In the genomic region with DNA sequence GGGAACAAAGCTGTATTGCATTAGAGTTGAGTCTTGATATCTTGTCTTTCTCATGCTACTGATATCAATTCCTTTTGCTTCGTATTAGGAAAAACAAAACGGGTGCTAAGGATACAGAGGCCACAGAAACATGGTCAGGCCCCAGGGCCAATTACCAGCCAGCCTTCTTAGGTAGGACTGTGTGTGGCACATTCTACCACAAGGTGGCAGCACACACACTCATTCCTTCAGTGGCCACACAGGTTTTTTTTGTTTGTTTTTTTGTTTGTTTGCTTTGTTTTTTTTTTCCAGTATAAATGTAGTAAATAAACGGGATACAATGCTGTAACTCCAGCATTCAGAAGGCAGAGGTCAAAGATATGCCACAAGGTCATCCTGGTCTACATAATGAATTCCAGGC, we compare ENCODE assay signal across 8 mouse cellular contexts. TPM values are rescaled to one million over a fixed set of nuclear protein-coding genes. Genes with fewer than 3 reads are reported as not detected.
DNase-seq lines count a peak whose midpoint lies in the region; ATAC-seq and TF ChIP-seq lines count a peak whose summit lies in the region.

No protein-coding gene starts in this region.

- no peak overlapping the region for H3K4me3 ChIP-seq in thymus, adult 2 months (ENCODE audit: control insufficient read depth, insufficient read depth, low read length)
- H3K4me3 ChIP-seq in hindbrain, embryonic 15.5 days: no peak overlapping the region
- H3K4me3 ChIP-seq in spleen, adult 2 months (ENCODE audit: extremely low read depth, insufficient read depth, insufficient read length): no peak overlapping the region

- H3K4me2 ChIP-seq in hindbrain, embryonic 15.5 days: no peak overlapping the region

- ATAC-seq in frontal cortex, adult (ENCODE audit: low TSS enrichment): no peak
- peak; percentile 57; the same call in 1 of the 2 replicates for ATAC-seq in hindbrain, embryonic 15.5 days (ENCODE audit: low FRiP score, low read depth)

- no peak for TF ChIP-seq POLR2A in thymus, adult 2 months (IDR thresholded peaks at IDR 0.05; ENCODE audit: control insufficient read depth, extremely low read depth, insufficient read depth, low read length, poor library complexity)
- TF ChIP-seq POLR2A in spleen, adult 2 months (IDR thresholded peaks at IDR 0.05; ENCODE audit: low read depth, low read length): no peak

- no peak for TF ChIP-seq CTCF in thymus, adult 2 months (IDR thresholded peaks at IDR 0.05; ENCODE audit: borderline replicate concordance, control insufficient read depth, extremely low read depth, insufficient read depth, low read length, poor library complexity)
- peak; percentile 60; the same call in 1 of the 2 replicates for TF ChIP-seq CTCF in spleen, adult 2 months (IDR thresholded peaks at IDR 0.05; ENCODE audit: extremely low read depth, insufficient read depth, insufficient read length, insufficient replicate concordance)

- no peaks in the 10 kb centered on the region for H3K36me3 ChIP-seq in thymus, adult 2 months (ENCODE audit: control insufficient read depth, insufficient read depth, low read length)
- no peaks in the 10 kb centered on the region for H3K36me3 ChIP-seq in hindbrain, embryonic 15.5 days
- no peaks in the 10 kb centered on the region for H3K36me3 ChIP-seq in spleen, adult 2 months (ENCODE audit: control insufficient read depth, insufficient read depth, low read length)

- H3K9ac ChIP-seq in hindbrain, embryonic 15.5 days: no peak overlapping the region

- peaks cover 25% of the 10 kb centered on the region for H3K4me1 ChIP-seq in thymus, adult 2 months (replicated peaks; ENCODE audit: control insufficient read depth, insufficient read depth, low read length)
- H3K4me1 ChIP-seq in hindbrain, embryonic 15.5 days (replicated peaks): peaks cover 5% of the 10 kb centered on the region
- H3K4me1 ChIP-seq in spleen, adult 2 months (ENCODE audit: control insufficient read depth, insufficient read depth, insufficient read length): peaks cover 5% of the 10 kb centered on the region; the same call in 1 of the 2 replicates

- H3K27ac ChIP-seq in thymus, adult 2 months (ENCODE audit: control insufficient read depth, insufficient read depth, low read length): no peak overlapping the region
- no peak overlapping the region for H3K27ac ChIP-seq in hindbrain, embryonic 15.5 days (replicated peaks)
- no peak overlapping the region for H3K27ac ChIP-seq in spleen, adult 2 months (ENCODE audit: insufficient read depth, low read length)

- DNase-seq in frontal cortex, postnatal 25 days (ENCODE audit: low spot score in 2 of 2): peak; percentile 55 to 60
- DNase-seq in thymus, adult 2 months: peak; percentile 67
- no peak for DNase-seq in thymus, adult 18-20 months
- peak; percentile 82 for DNase-seq in embryo, embryonic 10.5 days (ENCODE audit: low spot score)
- DNase-seq in lung, postnatal 10 days: peak; percentile 63
- peak; percentile 41 to 47 for DNase-seq in spleen, adult 2 months (ENCODE audit: low read depth in 1 of 2, low spot score in 2 of 2)

- H3K9me3 ChIP-seq in hindbrain, embryonic 15.5 days: no peaks in the 10 kb centered on the region

- H3K27me3 ChIP-seq in thymus, adult 2 months (ENCODE audit: control insufficient read depth, insufficient read depth, low read length): no peaks in the 10 kb centered on the region
- H3K27me3 ChIP-seq in hindbrain, embryonic 15.5 days: no peaks in the 10 kb centered on the region
- no peaks in the 10 kb centered on the region for H3K27me3 ChIP-seq in spleen, adult 2 months (ENCODE audit: control insufficient read depth, insufficient read depth, low read length)

- WGBS in thymus, adult 2 months: 16% methylated on average over 3 of the region's 3 CpGs
- 20% methylated on average over 3 of the region's 3 CpGs for WGBS in hindbrain, embryonic 15.5 days
- WGBS in spleen, adult 2 months: 10% methylated on average over 3 of the region's 3 CpGs

RNA-seq across cellular contexts. Expression of gene Aqp11, which starts 7.2 kb away (rescaled TPM):
- polyA plus RNA-seq in thymus, adult 2 months (2012; rRNA removed): 277 and 395 TPM in 2 replicates
- polyA plus RNA-seq in hindbrain, embryonic 15.5 days (2015; fragmentation: Nextera tagmentation; extraction: Ambion mirVana): 19.4 and 22.1 TPM in 2 replicates
- polyA plus RNA-seq in spleen, adult 2 months (2012; rRNA removed): 0.78 and 1.2 TPM in 2 replicates

RNA-seq across cellular contexts. Expression of gene Pak1, which starts 43.0 kb away (rescaled TPM):
- 11.4 and 11.8 TPM in 2 replicates for polyA plus RNA-seq in thymus, adult 2 months (2012; rRNA removed)
- polyA plus RNA-seq in hindbrain, embryonic 15.5 days (2015; fragmentation: Nextera tagmentation; extraction: Ambion mirVana): 130 and 141 TPM in 2 replicates
- 6.5 and 7.3 TPM in 2 replicates for polyA plus RNA-seq in spleen, adult 2 months (2012; rRNA removed)

RNA-seq across cellular contexts. Expression of gene Clns1a, which starts 48.9 kb away (rescaled TPM):
- polyA plus RNA-seq in thymus, adult 2 months (2012; rRNA removed): 60.8 and 63.3 TPM in 2 replicates
- polyA plus RNA-seq in hindbrain, embryonic 15.5 days (2015; fragmentation: Nextera tagmentation; extraction: Ambion mirVana): 174 and 175 TPM in 2 replicates
- polyA plus RNA-seq in spleen, adult 2 months (2012; rRNA removed): 18.4 and 18.9 TPM in 2 replicates

Comparison
In these comparisons a context has a peak if more than half of its experiments do, and no peak if none do; other contexts are left out.
1. DNase-seq: peak in frontal cortex, postnatal 25 days (2 of 2), thymus, adult 2 months (single experiment), embryo, embryonic 10.5 days (single experiment), lung, postnatal 10 days (single experiment) and spleen, adult 2 months (2 of 2); none in thymus, adult 18-20 months (0 of 2).
2. RNA of gene Aqp11, which starts 7.2 kb away (polyA plus RNA-seq): 277 to 395 TPM in thymus, adult 2 months; 19.4 to 22.1 TPM in hindbrain, embryonic 15.5 days and 0.78 to 1.2 TPM in spleen, adult 2 months; every median in the first group is over 10 times any median in the second.
3. RNA of gene Pak1, which starts 43.0 kb away (polyA plus RNA-seq): 130 to 141 TPM in hindbrain, embryonic 15.5 days; 11.4 to 11.8 TPM in thymus, adult 2 months and 6.5 to 7.3 TPM in spleen, adult 2 months; every median in the first group is over 10 times any median in the second.